Comparison of ENCODE assay signal across 9 mouse cellular contexts in genomic region chr12:72847725-72848124, GRCm38 (mm10).
DNase-seq lines count a peak whose midpoint lies in the region; ATAC-seq and TF ChIP-seq lines count a peak whose summit lies in the region.
"Had no signal": no experiment of that assay in that cellular context is flagged by ENCODE, and none has a peak within 500 bp of the region (broad histone marks: within the 10 kb centered on the region; RNA-seq: fewer than 3 reads in every experiment).

No protein-coding gene starts in this region.

- peak; percentile 85 for DNase-seq in hindbrain, embryonic 14.5 days (ENCODE audit: low spot score)
- DNase-seq in thymus, adult 2 months = peak; percentile 51
- DNase-seq in thymus, adult 18-20 months = no peak
- DNase-seq in c-Kit-positive CD71-positive TER-119-negative erythroid progenitor cells, embryonic 14.5 days (ENCODE audit: low read depth) = peak; percentile 48
- DNase-seq in induced T-regulatory cell, adult 2 months (ENCODE audit: low read depth) = peak; percentile 85
- peak; percentile 93 for DNase-seq in retina, embryonic 14.5 days (ENCODE audit: low spot score)
- no peak for DNase-seq in frontal cortex, postnatal 10 days (ENCODE audit: low spot score in 2 of 2)

- no peak for ATAC-seq in hindbrain, embryonic 14.5 days (ENCODE audit: low FRiP score)
- ATAC-seq in hindbrain, embryonic 13.5 days (ENCODE audit: low FRiP score) = no peak

- H3K9me3 ChIP-seq in hindbrain, embryonic 14.5 days (ENCODE audit: control insufficient read depth, low read length) = no peaks in the 10 kb centered on the region
- H3K9me3 ChIP-seq in hindbrain, embryonic 13.5 days = no peaks in the 10 kb centered on the region

- H3K4me3 ChIP-seq in hindbrain, embryonic 14.5 days (replicated peaks; ENCODE audit: low read length) = no peak overlapping the region
- H3K4me3 ChIP-seq in hindbrain, embryonic 13.5 days = no peak overlapping the region
- no peak overlapping the region for H3K4me3 ChIP-seq in thymus, adult 2 months (ENCODE audit: control insufficient read depth, insufficient read depth, low read length)
- H3K4me3 ChIP-seq: erythroblast, embryonic 14.5 days had no signal

- WGBS in hindbrain, embryonic 14.5 days = 24% methylated on average over 7 of the region's 7 CpGs
- 30% methylated on average over 7 of the region's 7 CpGs for WGBS in hindbrain, embryonic 13.5 days
- 15% methylated on average over 7 of the region's 7 CpGs for WGBS in thymus, adult 2 months

- no peak overlapping the region for H3K27ac ChIP-seq in hindbrain, embryonic 14.5 days
- no peak overlapping the region for H3K27ac ChIP-seq in hindbrain, embryonic 13.5 days
- H3K27ac ChIP-seq in thymus, adult 2 months (ENCODE audit: control insufficient read depth, insufficient read depth, low read length) = no peak overlapping the region

- H3K27me3 ChIP-seq in hindbrain, embryonic 14.5 days (ENCODE audit: control insufficient read depth, insufficient read depth, low read length) = peaks cover 78% of the 10 kb centered on the region
- H3K27me3 ChIP-seq in hindbrain, embryonic 13.5 days = peaks cover 85% of the 10 kb centered on the region
- no peaks in the 10 kb centered on the region; the same call in 1 of the 2 replicates for H3K27me3 ChIP-seq in thymus, adult 2 months (ENCODE audit: control insufficient read depth, insufficient read depth, low read length)

- no peaks in the 10 kb centered on the region for H3K36me3 ChIP-seq in hindbrain, embryonic 14.5 days (replicated peaks; ENCODE audit: control insufficient read depth, insufficient read depth)
- no peaks in the 10 kb centered on the region for H3K36me3 ChIP-seq in hindbrain, embryonic 13.5 days
- no peaks in the 10 kb centered on the region for H3K36me3 ChIP-seq in thymus, adult 2 months (ENCODE audit: control insufficient read depth, insufficient read depth, low read length)

- no peak overlapping the region for H3K4me2 ChIP-seq in hindbrain, embryonic 14.5 days (replicated peaks)
- no peak overlapping the region for H3K4me2 ChIP-seq in hindbrain, embryonic 13.5 days

- no peak for TF ChIP-seq POLR2A in thymus, adult 2 months (IDR thresholded peaks at IDR 0.05; ENCODE audit: control insufficient read depth, extremely low read depth, insufficient read depth, low read length, poor library complexity)

- H3K9ac ChIP-seq in hindbrain, embryonic 14.5 days = no peak overlapping the region
- H3K9ac ChIP-seq in hindbrain, embryonic 13.5 days = no peak overlapping the region

- TF ChIP-seq CTCF in thymus, adult 2 months (IDR thresholded peaks at IDR 0.05; ENCODE audit: borderline replicate concordance, control insufficient read depth, extremely low read depth, insufficient read depth, low read length, poor library complexity) = peak; percentile 41; the same call in 1 of the 2 replicates

- no peaks in the 10 kb centered on the region for H3K4me1 ChIP-seq in hindbrain, embryonic 14.5 days (replicated peaks; ENCODE audit: control insufficient read depth, insufficient read depth, low read length)
- peaks cover 6% of the 10 kb centered on the region for H3K4me1 ChIP-seq in hindbrain, embryonic 13.5 days (replicated peaks)
- H3K4me1 ChIP-seq in thymus, adult 2 months (replicated peaks; ENCODE audit: control insufficient read depth, insufficient read depth, low read length) = peaks cover 8% of the 10 kb centered on the region

Comparison
In these comparisons a context has a peak if more than half of its experiments do, and no peak if none do; other contexts are left out.
1. DNase-seq: peak in hindbrain, embryonic 14.5 days (single experiment), thymus, adult 2 months (single experiment), c-Kit-positive CD71-positive TER-119-negative erythroid progenitor cells, embryonic 14.5 days (single experiment), induced T-regulatory cell, adult 2 months (single experiment) and retina, embryonic 14.5 days (single experiment); none in thymus, adult 18-20 months (0 of 2) and frontal cortex, postnatal 10 days (0 of 2).